Mouse (Mus musculus): ENCODE data around the gene Olfr780. TPM values are rescaled to one million over a fixed set of nuclear protein-coding genes. Genes with fewer than 3 reads are reported as not detected.
"Not testable (repeated sequence)": the region's sequence is repeated elsewhere in the genome, so short reads cannot be mapped to it uniquely, and the experiment has no call there.

Olfr780 gene
- not detected for polyA plus RNA-seq (2017; shearing (Covaris generic))

GRCm38 (mm10) chr10:129317817-129318216, at the start of gene Olfr780:
TSS of gene Olfr780 (plus strand) at chr10:129318117.
- no peak for ATAC-seq

GRCm38 (mm10) chr10:129271081-129271535, 46.8 kb upstream of the Olfr780 start, which contains the start of gene Olfr777:
TSS of gene Olfr777 (minus strand) at chr10:129271485.
- ATAC-seq: no peak

GRCm38 (mm10) chr10:129312973-129313372, 4.9 kb upstream of the Olfr780 start:
- not testable (repeated sequence) for ATAC-seq

- not testable (repeated sequence) for ATAC-seq
Observed at GRCm38 (mm10) chr10:129313521-129313920, 4.4 kb upstream of the Olfr780 start.

GRCm38 (mm10) chr10:129328554-129328953, 10.6 kb downstream of the Olfr780 start, which contains the start of gene Olfr781:
TSS of gene Olfr781 (plus strand) at chr10:129328854.
- ATAC-seq: no peak

GRCm38 (mm10) chr10:129348550-129348949, 30.6 kb downstream of the Olfr780 start, which contains the start of gene Olfr782:
TSS of gene Olfr782 (plus strand) at chr10:129348850.
- no peak for ATAC-seq

GRCm38 (mm10) chr10:129352475-129352874, 34.6 kb downstream of the Olfr780 start:
- not testable (repeated sequence) for ATAC-seq

GRCm38 (mm10) chr10:129356496-129356895, 38.6 kb downstream of the Olfr780 start:
- not testable (repeated sequence) for ATAC-seq

- ATAC-seq: no peak
Observed at GRCm38 (mm10) chr10:129357307-129357706, 39.4 kb downstream of the Olfr780 start.

Other genes starting within 250 kb of the Olfr780 start
- gene Olfr766-ps1, start 249.1 kb upstream of the Olfr780 start, polyA plus RNA-seq (2017; shearing (Covaris generic)): under 1 TPM in 1 of 2 experiments, not detected in 1; 0.11 TPM
- gene Olfr767, start 235.2 kb upstream of the Olfr780 start, polyA plus RNA-seq (2017; shearing (Covaris generic)): under 1 TPM in 1 of 2 experiments, not detected in 1; 0.17 TPM
- not detected for gene Olfr768, start 218.7 kb upstream of the Olfr780 start, polyA plus RNA-seq (2017; shearing (Covaris generic))
- not detected for gene Olfr769, start 200.3 kb upstream of the Olfr780 start, polyA plus RNA-seq (2017; shearing (Covaris generic))
- gene Olfr770, start 179.1 kb upstream of the Olfr780 start, polyA plus RNA-seq (2017; shearing (Covaris generic)): not detected
- not detected for gene Olfr771, start 153.4 kb upstream of the Olfr780 start, polyA plus RNA-seq (2017; shearing (Covaris generic))
- not detected for gene Olfr772, start 140.2 kb upstream of the Olfr780 start, polyA plus RNA-seq (2017; shearing (Covaris generic))
- not detected for gene Olfr773, start 130.7 kb upstream of the Olfr780 start, polyA plus RNA-seq (2017; shearing (Covaris generic))
- gene Olfr774, start 81.9 kb upstream of the Olfr780 start, polyA plus RNA-seq (2017; shearing (Covaris generic)): not detected
- not detected for gene Olfr775, start 69.7 kb upstream of the Olfr780 start, polyA plus RNA-seq (2017; shearing (Covaris generic))
- not detected for gene Olfr776, start 59.0 kb upstream of the Olfr780 start, polyA plus RNA-seq (2017; shearing (Covaris generic))
- not detected for gene Olfr777, start 46.6 kb upstream of the Olfr780 start, polyA plus RNA-seq (2017; shearing (Covaris generic))
- not detected for gene Olfr781, start 10.7 kb downstream of the Olfr780 start, polyA plus RNA-seq (2017; shearing (Covaris generic))
- gene Olfr782, start 30.7 kb downstream of the Olfr780 start, polyA plus RNA-seq (2017; shearing (Covaris generic)): not detected
- under 1 TPM in 1 of 2 experiments, not detected in 1; 0.09 TPM for gene Olfr784, start 66.0 kb downstream of the Olfr780 start, polyA plus RNA-seq (2017; shearing (Covaris generic))
- under 1 TPM in 1 of 2 experiments, not detected in 1; 0.19 TPM for gene Olfr785, start 87.3 kb downstream of the Olfr780 start, polyA plus RNA-seq (2017; shearing (Covaris generic))
- gene Olfr786, start 109.2 kb downstream of the Olfr780 start, polyA plus RNA-seq (2017; shearing (Covaris generic)): not detected
- under 1 TPM in 1 of 2 experiments, not detected in 1; 0.24 TPM for gene Olfr787, start 143.7 kb downstream of the Olfr780 start, polyA plus RNA-seq (2017; shearing (Covaris generic))
- not detected for gene Olfr788, start 152.9 kb downstream of the Olfr780 start, polyA plus RNA-seq (2017; shearing (Covaris generic))
- gene Olfr789, start 166.6 kb downstream of the Olfr780 start, polyA plus RNA-seq (2017; shearing (Covaris generic)): not detected
- gene Olfr790, start 180.4 kb downstream of the Olfr780 start, polyA plus RNA-seq (2017; shearing (Covaris generic)): not detected
- not detected for gene Olfr791, start 203.7 kb downstream of the Olfr780 start, polyA plus RNA-seq (2017; shearing (Covaris generic))
- gene Olfr792, start 221.0 kb downstream of the Olfr780 start, polyA plus RNA-seq (2017; shearing (Covaris generic)): not detected
- gene Olfr794, start 249.5 kb downstream of the Olfr780 start, polyA plus RNA-seq (2017; shearing (Covaris generic)): not detected

Data from CD4-positive, CD25-positive, alpha-beta regulatory T cell, adult 4 months (primary cell).